Mouse (Mus musculus) kidney, postnatal 10 days (tissue): ENCODE results near the gene Mt1.

Experiments
- DNase-seq: peaks from one replicate; pipeline ENCODE4 v3.0.0; 2021; ENCODE audit warnings: mixed read lengths

Mt1 gene

DNA sequence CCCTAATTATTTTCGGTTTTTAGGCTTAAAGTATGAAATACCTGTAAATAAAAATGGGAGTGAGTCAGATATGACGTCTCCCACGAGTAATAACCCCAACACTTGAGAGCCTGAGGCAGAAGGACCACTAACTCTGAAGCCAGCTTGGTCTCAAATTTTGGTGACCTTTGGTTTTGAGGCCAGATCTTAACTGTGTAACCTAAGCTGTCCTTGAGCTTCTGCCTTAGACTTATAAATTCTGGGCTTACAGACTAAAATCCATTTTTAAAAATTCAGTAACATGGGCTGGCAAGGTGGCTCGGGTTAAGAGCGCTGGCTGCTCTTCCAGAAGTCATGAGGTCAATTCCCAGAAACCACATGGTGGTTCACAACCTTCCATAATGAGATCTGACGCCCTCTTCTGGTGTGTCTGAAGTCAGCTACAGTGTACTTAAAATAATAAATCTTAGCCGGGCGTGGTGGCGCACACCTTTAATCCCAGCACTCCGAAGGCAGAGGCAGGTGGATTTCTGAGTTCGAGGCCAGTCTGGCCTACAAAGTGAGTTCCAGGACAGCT is 5.0 kb upstream of the Mt1 start:
- no peak for DNase-seq

DNA sequence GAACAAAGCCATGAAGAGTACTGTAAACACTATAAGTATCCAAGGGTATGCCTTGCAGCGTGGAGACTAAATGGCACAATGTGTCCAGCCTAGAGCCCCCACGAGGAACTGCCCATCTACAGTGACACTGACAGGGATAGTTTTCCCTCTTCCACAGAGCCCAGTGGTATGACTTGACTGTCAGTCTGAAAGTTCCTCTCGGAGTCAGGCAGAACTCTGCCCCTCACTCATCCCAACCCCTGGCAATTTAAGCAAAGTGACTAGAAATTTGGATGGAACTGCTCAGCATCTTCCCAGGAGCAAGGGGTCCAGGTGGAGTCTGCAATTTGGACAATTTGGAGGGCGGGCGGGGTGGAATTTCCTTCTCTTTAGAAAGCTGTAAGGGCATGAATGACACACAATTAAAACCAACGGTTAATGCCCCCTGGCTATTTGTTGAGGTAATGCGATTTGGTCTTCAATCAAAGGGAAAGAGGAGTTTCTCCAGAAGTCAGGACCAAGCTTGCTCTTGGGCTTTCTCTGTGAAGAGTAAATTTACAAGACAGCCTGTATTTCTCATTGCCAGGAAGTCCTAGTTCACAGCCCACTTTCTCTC is 4.2 kb upstream of the Mt1 start:
- no peak for DNase-seq

DNA sequence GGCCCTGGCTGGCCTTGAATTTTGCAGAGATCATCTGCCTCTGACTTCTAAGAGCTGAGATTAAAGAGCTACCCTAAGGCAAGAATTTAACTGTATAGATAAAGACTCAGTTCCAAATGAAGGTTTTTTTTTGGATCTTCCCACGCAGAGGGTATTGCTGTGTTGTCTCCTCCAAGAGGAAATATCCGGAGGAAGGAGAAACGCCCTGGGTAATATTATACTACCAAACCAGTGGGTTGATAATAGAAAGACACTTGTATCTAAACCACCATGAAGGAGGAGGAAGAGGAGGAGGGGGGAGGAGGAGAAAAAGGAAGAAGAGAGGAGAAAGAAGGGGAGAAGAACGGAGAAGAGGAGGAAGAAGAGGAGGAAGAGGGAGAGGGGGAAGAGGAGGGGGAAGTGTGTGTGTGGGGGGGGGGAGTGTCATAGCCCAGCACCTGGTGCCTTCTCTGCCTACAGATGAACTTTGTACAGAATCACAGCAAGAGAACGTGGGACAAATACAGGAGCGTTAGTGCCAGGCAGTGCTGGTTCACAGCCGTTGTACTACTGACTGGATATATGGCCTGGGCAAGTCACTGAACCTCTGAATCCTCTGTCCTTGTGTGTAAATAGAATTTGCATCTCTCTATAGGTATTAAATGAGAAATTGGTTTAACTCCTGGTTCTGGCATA is 1.0 kb upstream of the Mt1 start:
- DNase-seq = no peak

DNA sequence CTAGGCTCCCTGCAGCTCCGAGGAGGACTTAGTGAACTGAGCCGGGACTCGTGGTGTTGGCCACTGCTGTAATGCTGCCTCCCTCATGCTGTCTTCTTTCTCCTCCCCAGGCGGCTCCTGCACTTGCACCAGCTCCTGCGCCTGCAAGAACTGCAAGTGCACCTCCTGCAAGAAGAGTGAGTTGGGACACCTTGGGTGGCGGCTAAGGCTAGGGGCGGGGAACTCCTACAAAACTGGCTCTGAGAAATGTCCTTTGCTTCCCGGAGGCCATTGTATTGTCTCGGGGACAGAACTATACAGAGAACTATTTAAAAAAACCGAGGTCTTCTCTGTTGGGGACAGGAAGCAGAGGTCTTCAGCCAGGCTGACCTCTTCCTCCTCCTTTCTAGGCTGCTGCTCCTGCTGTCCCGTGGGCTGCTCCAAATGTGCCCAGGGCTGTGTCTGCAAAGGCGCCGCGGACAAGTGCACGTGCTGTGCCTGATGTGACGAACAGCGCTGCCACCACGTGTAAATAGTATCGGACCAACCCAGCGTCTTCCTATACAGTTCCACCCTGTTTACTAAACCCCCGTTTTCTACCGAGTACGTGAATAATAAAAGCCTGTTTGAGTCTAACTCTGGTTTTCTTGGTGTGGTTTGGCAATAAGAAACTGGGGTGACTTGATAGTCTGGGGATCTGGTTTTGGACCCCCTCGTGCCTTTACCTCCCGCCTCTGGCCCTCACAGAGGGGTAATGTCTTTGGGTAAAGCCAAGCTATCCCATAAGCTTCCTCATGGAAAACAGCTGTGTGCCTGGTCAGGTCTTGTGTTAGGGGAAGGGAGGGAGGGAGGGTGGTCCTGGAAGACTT is 1.1 kb downstream of the Mt1 start:
- DNase-seq = peak; percentile 39

DNA sequence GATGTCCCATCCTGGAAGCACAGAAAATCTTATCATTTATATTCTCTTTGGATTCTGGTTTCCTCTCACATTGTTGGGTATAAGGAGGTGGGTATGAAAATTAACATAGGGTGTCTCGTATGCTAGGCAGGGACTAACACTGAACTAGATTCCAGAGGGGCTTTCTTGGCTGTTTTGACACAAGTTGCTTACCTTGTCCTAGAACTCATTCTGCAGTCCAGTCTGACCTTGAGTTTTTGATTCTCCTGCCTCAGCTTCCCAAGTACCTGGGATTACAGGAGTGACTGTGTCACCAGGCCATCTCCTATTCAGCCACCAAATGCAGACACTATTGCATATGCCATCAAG is 1.7 kb downstream of the Mt1 start:
- no peak for DNase-seq

DNA sequence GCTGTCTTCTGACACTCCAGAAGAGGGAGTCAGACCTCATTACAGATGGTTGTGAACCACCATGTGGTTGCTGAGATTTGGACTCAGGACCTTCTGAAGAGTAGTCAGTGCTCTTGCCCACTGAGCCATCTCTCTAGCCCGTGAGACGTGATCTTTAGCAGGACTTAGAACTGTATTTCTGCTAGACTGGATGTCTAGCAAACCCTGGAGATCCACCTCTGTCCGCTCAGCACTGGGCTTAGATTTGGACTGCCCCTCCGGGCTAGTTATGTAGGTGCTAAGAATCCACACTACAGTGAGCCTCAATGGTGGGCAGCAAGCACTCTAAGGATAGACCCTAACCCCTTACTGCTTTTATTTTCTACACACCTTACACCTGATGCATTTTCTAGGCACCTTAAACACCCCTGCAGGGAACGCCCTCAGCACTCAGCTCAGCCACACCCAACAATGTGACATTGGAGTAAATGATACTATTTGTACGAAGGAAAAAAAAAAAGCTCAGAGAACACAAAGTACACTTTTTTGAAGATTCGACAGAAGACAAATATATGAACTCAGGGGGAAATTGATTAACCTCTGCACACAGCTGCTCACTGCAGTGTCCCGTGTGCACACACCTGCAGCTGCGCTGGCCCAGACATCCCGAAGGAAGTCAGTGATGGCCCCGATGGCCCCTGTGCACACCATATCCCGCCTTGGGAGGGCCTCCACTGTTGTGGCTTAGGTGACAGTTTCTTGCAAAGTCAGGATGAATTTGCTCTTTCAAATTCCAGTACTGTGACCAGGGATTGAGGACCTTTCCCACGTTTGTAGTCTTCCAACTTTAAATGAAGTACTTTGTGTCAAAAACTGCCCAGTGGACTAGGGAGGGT is 3.4 kb downstream of the Mt1 start:
- DNase-seq = no peak

DNA sequence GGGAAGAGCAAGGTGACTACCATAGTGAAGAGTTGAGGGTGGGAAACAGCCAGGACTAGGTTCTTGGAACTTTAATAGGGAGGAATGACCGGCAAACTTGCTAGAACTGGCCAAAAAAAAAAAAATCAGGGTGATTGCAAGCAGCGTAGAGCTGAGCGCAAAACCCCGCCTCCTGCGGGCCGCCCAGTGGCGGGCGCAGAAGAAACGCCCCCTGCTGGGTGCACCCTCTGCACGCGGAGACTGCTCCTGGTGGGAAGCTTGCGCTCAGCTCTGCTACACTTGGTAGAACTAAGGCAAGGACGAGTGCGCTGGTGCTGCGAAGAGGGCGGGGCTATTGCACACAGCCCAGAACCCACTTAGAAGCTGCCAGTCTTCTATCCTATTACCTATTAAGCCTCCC is 4.2 kb downstream of the Mt1 start:
- peak; percentile 90 for DNase-seq

DNA sequence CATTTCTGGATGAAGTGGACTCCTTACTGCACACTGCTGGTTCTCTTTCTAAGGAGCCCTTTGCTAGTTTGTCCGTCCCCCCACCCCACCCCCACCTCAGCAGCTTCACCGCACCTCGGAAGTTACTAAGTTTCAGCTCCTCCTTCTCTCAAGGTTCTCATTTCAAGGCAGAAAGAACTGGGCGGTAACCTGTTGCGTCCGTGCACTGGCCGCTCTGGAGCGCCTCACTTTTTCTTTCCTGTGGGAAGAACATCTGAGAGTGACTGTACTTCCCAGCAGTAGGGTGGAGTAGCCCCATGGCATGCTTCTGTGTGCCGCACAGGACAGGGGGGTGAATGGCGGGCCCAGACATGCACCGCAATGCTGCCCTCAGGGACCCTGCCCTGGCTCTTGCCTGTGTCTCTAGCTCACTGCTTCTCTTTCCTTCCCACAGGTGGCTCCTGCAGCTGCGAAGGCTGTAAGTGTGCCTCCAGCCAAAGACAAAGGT is 5.5 kb downstream of the Mt1 start:
- DNase-seq = no peak

DNA sequence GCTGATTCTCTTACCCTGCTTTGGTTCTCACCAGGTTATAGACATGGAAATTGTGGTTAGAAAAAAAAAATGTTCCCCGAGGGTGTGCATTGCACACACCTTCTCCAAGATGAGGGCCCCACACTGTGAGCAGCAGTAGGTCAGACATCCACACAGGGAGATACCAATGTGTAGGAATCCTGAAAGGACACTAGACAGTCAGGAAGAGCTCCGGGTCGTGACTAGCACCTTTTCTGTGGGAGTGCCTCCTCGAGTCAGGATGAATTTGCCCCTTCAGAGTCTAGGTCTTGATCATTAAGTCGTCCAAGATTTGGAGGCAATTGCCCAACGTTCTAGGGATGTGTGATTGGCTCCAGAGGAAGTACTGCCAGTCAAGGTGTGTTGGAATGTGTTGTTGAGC is 6.9 kb downstream of the Mt1 start:
- no peak for DNase-seq

DNA sequence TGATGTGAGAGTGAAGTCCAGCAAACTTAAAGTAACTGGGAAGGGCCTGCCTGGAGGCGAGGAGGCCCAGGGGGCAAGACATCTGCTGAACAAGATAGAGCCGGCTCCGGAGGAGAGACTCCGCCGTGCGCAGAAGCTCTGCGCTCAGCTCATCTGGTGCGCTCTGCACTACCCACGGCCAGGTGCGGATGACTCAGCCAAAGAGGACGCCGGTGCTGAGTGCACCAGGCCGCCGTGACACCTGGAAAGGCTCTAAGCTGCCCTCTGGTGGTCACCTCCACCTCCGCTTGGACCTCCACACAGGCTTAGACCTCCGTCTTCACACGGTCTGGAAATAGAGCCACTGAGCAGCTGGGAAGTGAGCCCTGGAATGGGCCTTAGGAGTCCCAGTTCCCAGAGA is 7.7 kb downstream of the Mt1 start:
- DNase-seq = peak; percentile 91

DNA sequence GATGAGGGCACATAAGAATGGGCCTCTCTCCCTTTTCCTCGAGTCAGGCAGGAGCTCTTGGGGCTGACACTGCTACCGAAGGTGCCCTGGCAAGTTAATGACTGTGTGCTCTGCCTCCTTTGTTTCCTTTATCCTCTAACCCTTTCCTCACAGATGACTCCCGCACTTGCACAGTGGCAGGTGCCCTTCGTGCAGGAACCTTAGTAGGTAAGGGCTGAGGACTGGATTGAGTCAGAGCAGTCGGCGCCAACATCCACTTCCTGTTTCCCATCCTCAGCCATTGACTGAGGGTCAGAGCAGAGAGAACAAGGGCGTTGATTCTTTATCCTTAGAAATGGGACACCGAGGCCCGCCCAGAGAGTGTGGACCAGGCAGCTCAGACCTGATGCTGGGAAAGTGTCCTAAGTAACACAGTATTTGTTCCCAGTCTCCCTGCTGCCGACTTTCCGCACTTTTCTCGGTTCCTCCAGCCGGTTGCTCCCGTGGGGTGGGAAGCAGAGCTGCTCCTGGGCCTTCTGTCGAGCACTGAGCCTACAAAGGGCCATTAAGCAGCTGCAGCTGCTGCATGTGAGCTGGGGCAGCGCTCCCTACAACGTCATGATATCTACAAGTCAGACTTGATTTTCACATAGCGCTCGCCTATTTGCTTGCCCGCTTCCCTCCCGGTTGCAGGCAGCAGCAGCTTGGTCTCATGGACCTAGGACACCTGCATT is 8.6 kb downstream of the Mt1 start:
- DNase-seq = no peak

DNA sequence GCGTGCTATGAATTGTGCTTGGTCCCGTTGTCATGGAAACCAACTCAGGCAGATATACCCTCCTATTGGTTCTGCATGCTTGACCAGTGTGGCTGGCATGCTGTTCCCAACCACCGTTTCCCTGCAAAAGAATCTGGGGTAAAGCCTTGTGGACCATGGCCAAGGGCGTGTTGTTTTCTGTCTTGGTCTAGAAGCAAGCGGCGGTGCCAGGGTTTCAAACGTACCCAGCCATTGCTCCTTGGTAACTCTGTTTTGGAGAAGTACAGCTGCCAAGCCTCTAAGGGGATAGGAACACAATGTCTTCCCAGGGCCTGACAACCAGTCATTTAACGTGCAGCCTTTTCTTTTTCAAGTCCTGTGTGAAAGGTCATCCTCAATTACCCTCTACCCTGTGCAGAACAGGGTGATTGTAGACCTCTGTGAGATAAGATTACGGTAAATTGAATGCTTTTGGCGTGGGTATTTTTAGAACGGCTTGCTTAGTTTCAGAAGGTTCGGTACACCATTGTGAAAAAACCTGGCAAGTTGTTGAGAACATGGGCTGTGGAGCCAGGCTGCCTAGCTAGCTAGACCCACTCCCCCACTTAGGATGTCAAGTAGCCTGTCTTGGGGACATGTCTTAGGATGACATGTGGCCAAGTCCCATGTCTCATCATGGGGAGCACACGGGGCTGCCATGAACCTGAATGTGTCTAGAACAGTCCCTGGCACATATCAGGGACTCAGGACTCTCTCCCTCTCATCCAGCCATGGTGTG is 10.6 kb downstream of the Mt1 start:
- no peak for DNase-seq

DNA sequence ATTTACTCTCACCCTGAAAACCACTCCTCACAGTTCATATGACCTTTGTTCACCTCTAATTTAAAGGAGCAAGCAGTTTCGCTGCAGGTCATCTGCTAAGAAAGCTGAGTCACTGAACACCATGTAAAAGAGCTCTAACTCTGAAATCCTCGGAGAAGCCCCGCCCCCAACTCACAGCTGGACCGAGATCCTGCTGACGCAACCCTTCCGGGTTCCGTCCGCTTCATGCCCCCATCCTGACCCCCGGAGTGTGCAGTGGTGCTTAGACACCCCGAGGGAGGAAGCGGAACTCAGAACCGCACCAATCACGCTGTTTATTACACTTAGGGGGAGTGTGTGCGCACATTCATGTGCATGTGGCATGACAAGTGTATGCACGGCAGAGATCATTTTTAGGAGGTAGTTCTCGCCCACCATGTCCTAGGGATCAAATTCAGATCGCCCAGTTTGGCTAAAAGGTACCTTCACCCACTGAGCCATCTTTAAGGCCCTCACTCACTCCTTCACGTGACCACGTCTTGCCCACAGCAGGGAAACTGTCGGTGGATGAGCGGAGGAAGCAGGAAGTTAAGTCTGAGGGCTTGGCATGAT is 12.3 kb downstream of the Mt1 start:
- peak; percentile 92 for DNase-seq

DNA sequence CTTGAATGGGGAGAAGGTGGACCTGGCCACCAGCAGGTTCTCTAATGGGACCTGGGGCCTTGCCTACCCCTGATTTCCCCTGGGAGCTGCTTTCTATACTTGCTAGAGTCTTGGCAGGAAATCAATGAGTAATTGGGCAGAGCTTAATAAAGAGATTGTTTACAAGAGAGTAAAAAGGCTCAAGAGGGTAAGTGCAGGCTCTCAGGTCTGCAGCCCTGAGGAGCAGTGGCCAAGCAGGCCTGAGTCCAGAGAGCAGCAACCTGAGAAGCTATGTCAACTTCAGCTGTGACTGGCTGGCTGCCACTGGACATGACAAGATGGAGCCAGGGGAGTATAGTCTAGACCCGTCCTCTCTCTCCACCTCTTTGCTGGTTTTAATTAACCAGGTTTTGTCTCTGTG is 14.0 kb downstream of the Mt1 start:
- no peak for DNase-seq

DNA sequence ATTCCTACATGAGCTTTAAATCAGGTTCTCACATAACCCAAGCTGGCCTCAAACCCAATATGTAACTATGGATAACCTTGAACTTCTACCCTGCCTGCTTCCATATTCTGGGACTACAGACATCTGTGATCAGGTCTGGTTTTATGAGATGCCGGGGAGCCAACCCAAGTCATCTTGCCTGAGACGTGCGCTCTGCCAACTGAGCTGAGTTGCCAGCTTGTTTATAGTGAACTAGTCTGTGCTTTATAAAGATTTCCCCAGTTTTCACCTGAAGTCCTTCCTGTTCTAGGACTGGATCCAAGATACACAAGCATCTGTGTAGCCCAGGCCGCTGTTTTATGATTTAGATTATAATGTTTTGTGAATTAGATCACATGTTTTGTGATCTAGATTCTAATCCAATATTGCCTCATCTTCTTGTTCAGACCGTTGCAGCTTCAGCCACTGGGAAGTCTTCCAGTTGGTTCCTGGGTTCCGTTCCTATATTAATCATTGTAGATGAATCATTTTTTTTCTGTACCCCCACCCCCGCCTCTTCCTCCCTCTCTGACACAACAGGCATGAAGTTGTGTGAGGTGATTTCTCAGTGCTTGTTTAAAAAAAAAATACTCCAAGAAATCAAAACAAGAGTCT is 15.8 kb downstream of the Mt1 start:
- DNase-seq = no peak

DNA sequence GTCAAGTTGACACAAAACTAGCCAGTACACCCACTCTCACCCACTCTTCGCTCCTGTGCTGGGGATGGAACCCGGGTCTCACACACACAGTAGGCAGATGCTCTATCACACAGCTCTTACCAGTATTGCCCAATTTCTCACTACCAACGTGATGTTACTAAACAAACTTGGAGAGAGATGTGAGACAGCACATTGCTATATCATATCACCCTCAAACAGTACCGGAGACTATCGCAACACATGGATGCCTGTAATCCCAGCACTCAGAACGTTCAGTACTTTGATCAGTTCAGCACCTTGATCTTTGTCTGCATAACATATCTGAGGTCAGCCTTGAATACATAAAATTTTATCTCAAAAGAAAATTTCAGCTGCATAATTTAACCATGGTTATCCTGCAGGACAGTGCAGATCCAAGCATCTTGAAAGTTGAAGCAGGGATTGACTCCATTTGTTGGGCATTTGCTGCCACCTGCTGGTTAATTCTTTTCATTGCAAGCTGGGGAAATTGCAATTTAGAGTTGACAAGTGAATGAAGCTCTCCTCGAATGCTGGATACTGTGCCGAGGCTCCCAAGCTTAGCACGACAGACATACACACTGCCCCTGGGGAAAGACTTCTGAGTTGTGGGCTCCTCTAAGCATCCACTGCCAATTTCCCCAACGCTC is 20.5 kb downstream of the Mt1 start:
- peak; percentile 77 for DNase-seq

DNA sequence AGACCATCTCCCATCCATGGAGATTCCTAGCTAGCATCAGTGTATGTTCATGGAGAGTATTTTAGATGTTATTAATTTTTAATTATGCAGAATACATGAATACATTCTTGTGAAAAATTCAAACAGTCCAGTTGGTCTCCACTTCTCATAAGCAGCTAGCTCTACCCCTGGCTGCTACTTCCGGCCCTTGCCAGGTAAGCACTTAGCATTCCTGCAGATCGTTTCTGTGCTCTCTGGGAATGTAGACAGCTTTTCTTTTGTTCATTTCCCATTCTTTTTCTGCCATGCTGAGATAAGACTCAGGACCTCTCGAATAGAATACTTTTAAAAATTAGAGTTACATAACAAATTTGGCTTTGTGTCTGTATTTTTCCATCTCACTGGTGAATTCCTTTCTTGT is 25.2 kb downstream of the Mt1 start:
- DNase-seq = no peak

DNA sequence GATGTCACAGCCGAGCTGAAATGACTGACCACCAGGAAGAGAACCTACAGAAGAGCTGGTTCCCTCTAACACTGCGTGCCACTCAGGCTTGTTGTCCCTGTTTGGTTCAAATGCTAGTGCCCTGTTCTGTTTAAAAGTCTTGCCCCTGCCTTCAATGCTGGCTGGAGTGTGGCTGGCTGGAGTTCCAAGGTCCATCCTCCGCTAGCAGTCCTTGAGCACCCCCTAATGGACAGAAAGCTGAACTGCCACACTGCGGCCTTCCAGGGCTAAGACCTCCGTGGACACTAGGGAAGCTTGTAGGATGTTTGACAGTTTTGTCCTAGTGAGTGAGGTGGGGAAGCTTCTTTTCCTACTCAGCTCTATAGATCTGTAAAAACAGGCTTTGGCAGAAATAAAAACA is 26.9 kb downstream of the Mt1 start:
- peak; percentile 85 for DNase-seq

DNA sequence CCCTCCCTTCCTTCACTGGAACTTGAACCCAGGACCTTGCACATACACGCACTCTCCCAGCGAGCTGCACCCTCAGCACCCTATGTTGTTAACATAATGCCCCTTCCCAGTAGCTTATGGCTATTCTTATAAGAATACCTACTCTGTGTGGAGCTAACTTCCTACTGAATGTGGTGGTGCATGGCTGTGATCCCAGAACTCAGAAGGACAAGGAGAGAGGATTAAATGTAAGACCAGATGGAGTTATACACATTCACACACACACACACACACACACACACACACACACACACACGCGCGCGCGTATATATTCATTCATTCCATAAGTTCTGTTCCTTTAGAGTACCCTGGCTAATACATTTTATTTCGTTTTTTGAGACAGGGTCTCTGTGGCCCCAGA is 27.4 kb downstream of the Mt1 start:
- DNase-seq = no peak

DNA sequence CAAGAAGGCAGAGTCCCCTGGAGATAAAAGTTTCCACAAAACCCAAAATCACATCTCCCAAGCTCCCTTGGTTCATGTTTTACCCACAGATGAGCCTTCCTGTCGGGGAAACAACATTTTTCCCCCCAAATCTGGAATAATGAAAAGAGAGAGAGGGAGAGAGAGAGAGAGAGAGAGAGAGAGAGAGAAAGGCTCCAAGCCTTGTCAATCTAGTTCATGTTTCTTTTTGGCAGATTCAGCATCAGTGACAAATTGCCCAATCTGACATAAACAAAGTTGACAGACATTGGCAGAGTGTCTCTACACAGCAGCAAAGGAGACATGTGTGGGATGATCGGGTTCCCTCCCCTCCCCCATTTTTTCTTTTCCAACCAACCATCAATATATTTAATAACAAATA is 28.6 kb downstream of the Mt1 start:
- no peak for DNase-seq
